Mouse (Mus musculus) lung, adult 2 months (tissue): ENCODE data around the gene Cpxm1. TPM values are rescaled to one million over a fixed set of nuclear protein-coding genes. Genes with fewer than 3 reads are reported as not detected.

Experiments
- DNase-seq: peaks from one replicate; pipeline ENCODE4 v3.0.0; 2022
- H3K4me1 ChIP-seq: fragments of 200-500 bp; 2 replicates; pipeline ENCODE4 v1.6.1; 2011; ENCODE audit warnings: low read length; ENCODE audit not compliant: control insufficient read depth, insufficient read depth
- H3K4me3 ChIP-seq: fragments of 200-500 bp; replicated peaks from 2 replicates; pipeline ENCODE3; 2011; ENCODE audit warnings: low read depth, mild to moderate bottlenecking, control low read depth, low read length; ENCODE audit errors: extremely low read depth
- CTCF ChIP-seq: fragments of 200-500 bp; IDR thresholded peaks from 2 replicates; pipeline ENCODE4 v1.5.1; 2011; ENCODE audit warnings: mild to moderate bottlenecking, low read length, control low read depth; ENCODE audit not compliant: insufficient read depth
- POLR2A ChIP-seq: fragments of 200-500 bp; IDR thresholded peaks from 2 replicates; pipeline ENCODE4 v1.6.1; 2011; ENCODE audit warnings: low read depth, mild to moderate bottlenecking, control low read depth, low read length, borderline replicate concordance; ENCODE audit errors: extremely low read depth
- WGBS: fragments of 180-500 bp; shearing (Covaris S2); methylation state at CpG from one replicate; pipeline ENCODE4 v1.1.7; 2018; 5-methylcytosine and 5-hydroxymethylcytosine counted together
- polyA plus RNA-seq: library from polyadenylated mRNA; depleted of rRNA; stranded (reverse); fragments of >200 nt; gene quantifications from 2 replicates; pipeline ENCODE4 v1.2.3, GENCODE M21; 2012; rRNA removed

Gene Cpxm1
- polyA plus RNA-seq, 1 experiment, result 20.5 TPM

DNA sequence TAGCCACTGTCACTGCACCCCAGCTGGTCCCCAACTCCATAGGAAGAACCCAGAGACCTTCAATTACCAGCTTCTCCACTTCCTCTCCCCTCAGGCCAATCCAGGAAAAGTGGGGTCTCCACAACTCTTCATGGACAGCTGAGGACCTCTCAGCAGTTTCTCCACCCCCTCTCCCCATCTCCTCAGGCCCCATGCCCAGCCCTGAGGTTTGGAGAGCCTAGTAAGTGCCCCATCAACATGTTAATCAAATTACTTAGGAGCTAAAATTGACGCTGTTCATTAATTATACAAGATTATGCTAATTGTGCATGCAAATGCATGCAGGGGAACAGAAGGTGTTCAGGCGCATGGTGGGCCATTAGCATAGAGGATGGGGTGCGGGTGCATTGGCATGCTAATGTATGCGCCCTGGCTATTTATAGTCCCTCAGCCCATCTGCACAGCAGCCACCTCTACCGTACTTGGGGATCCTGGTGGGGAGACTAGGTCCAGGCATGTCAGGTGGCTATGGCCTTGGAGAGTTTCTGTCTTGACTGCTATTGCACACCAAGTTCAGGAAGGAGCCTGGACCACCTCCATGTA, 45.5 kb downstream of the Cpxm1 start:
- 57% methylated on average over 5 of the region's 5 CpGs for WGBS
- no peaks in the 10 kb centered on the region for H3K4me1 ChIP-seq

DNA sequence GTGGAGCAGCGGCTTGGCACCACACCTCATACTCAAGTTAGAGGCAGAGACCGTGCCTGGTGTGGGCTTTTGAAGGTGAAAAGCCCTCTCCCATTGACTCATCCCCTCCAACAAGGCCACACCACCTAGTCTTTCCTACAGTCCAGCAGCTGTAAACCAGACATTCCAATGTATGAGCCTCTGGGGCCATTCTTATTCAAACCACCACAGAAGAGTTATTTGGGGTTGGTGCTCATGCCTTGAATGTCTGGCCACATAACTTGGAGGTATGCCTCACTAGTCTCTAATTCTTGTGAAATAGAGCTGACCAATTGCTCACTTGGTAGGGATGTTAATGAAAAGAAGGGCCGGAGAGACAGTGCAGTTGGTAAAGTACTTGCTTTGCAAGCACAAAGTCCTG, 47.0 kb downstream of the Cpxm1 start:
- no peaks in the 10 kb centered on the region for H3K4me1 ChIP-seq
- DNase-seq, result no peak
- TF ChIP-seq CTCF (no peak), POLR2A (no peak)
- 86% methylated on average over 3 of the region's 3 CpGs for WGBS
- H3K4me3 ChIP-seq, result no peak overlapping the region

More for the DNA sequence above, 45.5 kb downstream of the Cpxm1 start:
- TF ChIP-seq POLR2A (no peak), CTCF (no peak)
- H3K4me3 ChIP-seq, result no peak overlapping the region
- DNase-seq, result no peak

DNA sequence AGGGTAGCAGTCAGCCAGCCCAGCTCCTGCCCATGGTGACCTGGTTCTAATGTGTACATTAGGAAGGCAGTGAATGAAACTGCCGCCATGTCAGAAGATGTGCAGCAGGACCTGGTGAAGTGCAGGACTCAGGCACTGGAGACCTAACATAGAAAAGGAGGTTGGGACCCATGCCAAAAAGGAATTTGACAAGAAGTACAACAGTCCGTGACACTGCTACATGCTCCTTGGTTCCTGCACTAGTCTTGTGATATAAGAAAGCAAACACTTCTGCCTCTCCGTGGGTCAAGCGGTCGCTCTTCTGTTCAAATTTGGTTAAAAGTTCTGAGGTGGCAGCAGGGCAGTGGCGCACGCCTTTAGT, 56.2 kb downstream of the Cpxm1 start:
- no peak for DNase-seq
- TF ChIP-seq POLR2A (no peak), CTCF (no peak)
- Histone ChIP-seq H3K4me1 (no peaks in the 10 kb centered on the region), H3K4me3 (no peak overlapping the region)
- 73% methylated on average over 7 of the region's 7 CpGs for WGBS

Other genes starting within 250 kb of the Cpxm1 start
- gene Snrpb, start 218.2 kb downstream of the Cpxm1 start, polyA plus RNA-seq, result 245 and 297 TPM in 2 replicates
- gene Tmc2, start 202.4 kb downstream of the Cpxm1 start, polyA plus RNA-seq, result not detected in 2 replicates
- 30.6 and 46.7 TPM in 2 replicates for gene Nop56, start 123.1 kb downstream of the Cpxm1 start, polyA plus RNA-seq
- gene Idh3b, start 113.0 kb downstream of the Cpxm1 start, polyA plus RNA-seq, result 96.6 and 133 TPM in 2 replicates
- gene Ebf4, start 102.4 kb downstream of the Cpxm1 start, polyA plus RNA-seq, result 3.6 and 3.8 TPM in 2 replicates
- gene Gm28372, start 7.7 kb upstream of the Cpxm1 start, polyA plus RNA-seq, result not detected in 2 replicates
- gene 1700020A23Rik, start 7.7 kb upstream of the Cpxm1 start, polyA plus RNA-seq, result not detected in 2 replicates
- not detected in 2 replicates for gene Tmem239, start 8.9 kb upstream of the Cpxm1 start, polyA plus RNA-seq
- 45.3 and 67.2 TPM in 2 replicates for gene Vps16, start 26.8 kb upstream of the Cpxm1 start, polyA plus RNA-seq
- gene Pced1a, start 27.1 kb upstream of the Cpxm1 start, polyA plus RNA-seq, result 31.7 and 33.2 TPM in 2 replicates
- gene Ptpra, start 52.7 kb upstream of the Cpxm1 start, polyA plus RNA-seq, result 56.5 and 64.3 TPM in 2 replicates
- gene Mrps26, start 166.2 kb upstream of the Cpxm1 start, polyA plus RNA-seq, result 46.3 and 66.6 TPM in 2 replicates
- gene Oxt, start 178.6 kb upstream of the Cpxm1 start, polyA plus RNA-seq, result 0.28 TPM in 1 of 2 replicates, not detected in the other
- 0.26 TPM in 1 of 2 replicates, not detected in the other for gene Avp, start 185.0 kb upstream of the Cpxm1 start, polyA plus RNA-seq
- gene Fastkd5, start 232.5 kb upstream of the Cpxm1 start, polyA plus RNA-seq, result 1.1 and 2.1 TPM in 2 replicates
- 4.7 and 6.0 TPM in 2 replicates for gene Ubox5, start 232.5 kb upstream of the Cpxm1 start, polyA plus RNA-seq
- gene Lzts3, start 245.2 kb upstream of the Cpxm1 start, polyA plus RNA-seq, result 9.7 and 11.1 TPM in 2 replicates